Mouse (Mus musculus) megakaryocyte progenitor cell, adult 5-6 weeks (primary cell): ENCODE measurements around the gene 4933409G03Rik. TPM values are rescaled to one million over a fixed set of nuclear protein-coding genes. Genes with fewer than 3 reads are reported as not detected.
"Not testable (repeated sequence)": the region's sequence is repeated elsewhere in the genome, so short reads cannot be mapped to it uniquely, and the experiment has no call there.

ENCODE experiments used
- ATAC-seq: replicated peaks from 2 replicates; pipeline ENCODE4 v1.8.0; 2016; ENCODE audit warnings: mild to moderate bottlenecking, moderate TSS enrichment, inconsistent platforms; ENCODE audit not compliant: poor library complexity
- total RNA-seq, 2 experiments: library from RNA; stranded (forward) in 1 of 2; stranded (reverse) in 1 of 2; fragments of 157-497, 149-512 nt in 1 of 2; fragments of 200-1000 nt in 1 of 2; gene quantifications; 2 replicates each; pipeline versions ENCODE4 v1.2.3 to v1.2.4; 2015 to 2017

Gene 4933409G03Rik
- total RNA-seq (2015) (not detected in 2 replicates), total RNA-seq (2017) (not detected in 2 replicates)

DNA sequence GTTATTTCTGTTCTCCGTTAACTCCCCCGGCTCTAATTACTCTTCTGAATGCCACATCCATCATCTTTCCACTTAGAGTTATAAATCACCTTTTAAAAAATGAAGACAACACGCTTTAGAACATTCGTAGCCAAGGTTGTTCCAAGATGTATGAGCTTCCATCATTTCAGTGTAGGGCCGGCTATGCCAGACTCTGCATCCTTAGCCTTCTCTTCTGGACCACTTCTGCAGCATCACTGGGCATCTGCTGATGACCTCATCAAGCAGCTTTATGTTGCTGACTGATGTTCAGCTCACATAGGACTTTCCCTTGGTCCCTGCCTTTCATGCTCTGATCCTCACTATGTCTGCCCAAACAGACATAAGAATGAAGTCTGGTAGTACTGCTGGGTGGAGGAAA lies at the start of gene 4933409G03Rik:
TSS of gene 4933409G03Rik (plus strand) at position 301 of the 400 bp plus-strand sequence.
- no peak for ATAC-seq

DNA sequence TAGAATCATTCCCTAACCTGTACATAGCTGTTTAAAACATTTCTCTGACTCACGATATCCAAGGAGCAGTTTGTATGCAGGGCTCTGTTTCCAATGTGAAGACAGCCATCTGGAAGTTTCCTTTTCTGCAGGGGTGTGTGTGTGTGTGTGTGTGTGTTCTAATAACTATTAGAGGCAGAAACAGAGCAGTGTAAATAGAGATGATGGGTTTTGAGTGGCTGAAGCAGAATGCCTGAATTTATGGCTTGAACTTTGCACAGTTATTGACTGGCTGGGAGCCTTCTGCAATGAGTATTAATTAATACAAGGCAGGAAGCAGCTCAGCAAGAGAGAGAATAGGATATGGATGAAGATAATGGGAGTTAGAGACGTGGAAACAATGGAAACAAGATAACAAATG lies 38.0 kb upstream of the 4933409G03Rik start:
- no peak for ATAC-seq

DNA sequence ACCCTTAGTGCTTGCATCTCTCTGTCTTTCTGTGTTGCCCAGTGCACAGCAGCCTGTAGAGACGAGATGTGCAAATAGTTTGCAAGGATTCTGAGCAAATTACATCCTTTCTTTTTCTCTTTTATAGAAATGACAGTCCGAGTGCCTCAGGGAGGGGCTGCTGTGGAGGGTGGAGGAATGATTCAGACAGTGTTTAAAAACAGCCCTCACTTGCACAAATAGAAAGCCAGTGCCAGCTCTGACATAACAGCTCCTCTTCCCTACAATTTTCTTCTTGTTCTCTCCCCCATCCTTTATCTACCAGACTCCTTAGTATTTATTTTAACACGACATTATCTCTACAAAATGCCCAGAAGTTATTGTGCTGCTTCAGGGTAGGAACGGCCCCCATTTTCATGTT lies 21.4 kb upstream of the 4933409G03Rik start:
- ATAC-seq: no peak

DNA sequence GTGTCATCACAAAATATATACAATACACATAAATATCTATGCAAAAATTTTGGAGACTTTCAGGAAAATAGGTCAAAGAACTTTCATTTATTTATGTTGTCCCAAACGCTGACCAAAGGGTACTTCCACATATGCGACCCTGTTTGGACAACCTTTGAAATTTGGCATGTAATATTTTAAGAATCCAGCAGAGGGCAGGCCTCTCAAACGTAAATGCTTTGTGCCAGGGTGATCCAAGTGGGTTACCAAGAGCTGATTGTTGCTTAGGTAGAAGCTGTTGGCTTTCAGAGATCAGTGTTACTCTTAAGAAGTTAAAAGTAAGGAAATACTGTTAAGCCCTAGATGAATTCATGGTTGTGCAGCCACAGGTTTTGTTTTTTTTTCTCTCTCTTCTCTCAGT lies 18.9 kb upstream of the 4933409G03Rik start:
- peak; percentile 87 for ATAC-seq

DNA sequence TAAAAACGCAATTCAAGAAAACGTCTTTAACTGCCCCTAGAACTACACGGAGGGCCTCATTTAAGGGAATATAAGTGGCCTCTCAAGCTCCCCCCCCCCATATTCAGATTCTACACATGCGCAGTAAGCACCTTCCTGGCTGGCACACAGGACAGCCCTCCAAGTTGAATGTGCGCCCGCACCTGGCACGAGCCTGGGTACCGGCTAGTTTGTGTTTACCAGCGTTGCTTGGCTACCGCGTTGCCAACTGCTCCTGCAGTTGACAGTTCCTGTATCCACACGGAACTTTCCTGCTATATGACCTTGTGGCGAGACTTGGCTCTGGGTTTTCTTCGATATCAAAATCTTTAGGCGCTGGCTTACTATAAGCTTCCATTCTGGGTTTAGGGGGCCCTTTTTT lies 13.9 kb upstream of the 4933409G03Rik start:
- ATAC-seq: no peak

DNA sequence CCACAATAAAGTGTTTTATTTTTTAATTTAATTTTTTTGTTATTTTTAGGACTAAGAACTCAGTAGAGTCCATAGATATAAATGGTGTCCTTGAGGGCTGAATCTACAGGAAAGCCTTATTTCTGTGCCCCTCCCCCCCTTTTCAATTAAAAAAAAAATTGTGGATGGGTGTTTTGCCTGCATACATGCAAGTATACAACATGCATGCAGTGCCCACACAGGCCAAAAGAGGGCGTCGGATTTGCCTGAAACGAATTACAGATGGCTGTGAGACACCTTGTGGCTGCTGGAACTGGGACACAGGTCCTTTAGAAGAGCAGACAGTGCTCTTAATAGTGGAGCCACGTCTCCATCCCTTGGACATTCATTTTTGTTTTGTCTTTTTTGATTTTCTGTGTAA lies 9.9 kb upstream of the 4933409G03Rik start:
- ATAC-seq: peak; percentile 55

DNA sequence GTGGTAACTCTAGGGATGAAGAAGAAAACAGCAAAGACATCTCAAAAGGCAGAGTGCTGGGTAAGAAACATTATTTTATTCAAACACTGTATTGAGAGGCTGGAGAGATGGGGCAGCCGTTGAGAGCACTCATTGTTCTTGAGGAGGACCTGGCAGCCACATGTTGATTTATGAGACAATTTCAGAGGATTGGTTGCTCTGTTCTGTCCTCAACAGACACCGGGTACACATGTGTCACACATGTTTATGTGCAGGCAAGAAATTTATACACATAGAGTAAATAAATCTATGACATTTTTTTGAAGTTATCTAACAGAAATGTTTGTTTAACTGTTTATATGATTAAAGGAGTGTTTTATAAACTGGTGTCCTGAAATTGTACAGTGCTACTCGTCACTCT lies 10.6 kb downstream of the 4933409G03Rik start:
- ATAC-seq: no peak

DNA sequence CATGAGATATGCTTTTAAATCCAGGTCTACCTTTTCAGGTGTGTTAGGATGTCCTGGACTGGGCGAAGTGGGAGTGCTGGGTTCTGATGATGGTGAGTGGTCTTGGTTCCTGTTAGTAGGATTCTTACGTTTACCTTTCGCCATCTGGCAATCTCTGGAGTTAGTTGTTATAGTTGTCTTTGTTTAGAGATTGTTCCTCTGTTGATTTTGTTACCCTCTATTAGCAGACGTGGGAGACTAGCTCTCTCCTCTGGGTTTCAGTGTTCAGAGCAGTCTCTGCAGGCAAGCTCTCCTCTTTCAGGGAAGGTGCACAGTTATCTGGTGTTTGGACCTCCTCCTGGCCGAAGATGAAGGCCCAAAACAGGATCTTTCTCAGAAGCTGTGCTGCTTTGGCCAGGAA lies 74.0 kb downstream of the 4933409G03Rik start, which contains the start of gene 4932414N04Rik:
TSS of gene 4932414N04Rik (plus strand) at position 301 of the 400 bp plus-strand sequence.
- not testable (repeated sequence) for ATAC-seq

Other genes starting within 250 kb of the 4933409G03Rik start
- 0.83 and 1.3 TPM in 2 replicates for gene Stk39, start 110.1 kb upstream of the 4933409G03Rik start, total RNA-seq (2015)
- gene Stk39, start 110.1 kb upstream of the 4933409G03Rik start, total RNA-seq (2017): 1.2 and 3.2 TPM in 2 replicates
- gene 4932414N04Rik, start 74.1 kb downstream of the 4933409G03Rik start, total RNA-seq (2015): not detected in 2 replicates
- not detected in 2 replicates for gene 4932414N04Rik, start 74.1 kb downstream of the 4933409G03Rik start, total RNA-seq (2017)